Mouse (Mus musculus) G1E (cell line): ENCODE data around the gene Nlgn3.

ENCODE experiments used
- CTCF ChIP-seq: IDR thresholded peaks from 2 replicates; pipeline ENCODE4 v1.5.1; 2012; ENCODE audit warnings: low read depth, low read length, inconsistent platforms, mixed read lengths
- GATA1 ChIP-seq: IDR thresholded peaks from 2 replicates; pipeline ENCODE4 v1.6.1; 2012; ENCODE audit warnings: borderline replicate concordance, low read length, inconsistent platforms, mixed read lengths
- GATA2 ChIP-seq: IDR thresholded peaks from 2 replicates; pipeline ENCODE4 v1.6.1; 2012; ENCODE audit warnings: low read depth, low read length, inconsistent platforms, borderline replicate concordance
- POLR2AphosphoS5 ChIP-seq: IDR thresholded peaks from 2 replicates; pipeline ENCODE4 v1.6.1; 2012; ENCODE audit warnings: low read depth, low read length, inconsistent platforms; ENCODE audit not compliant: insufficient replicate concordance
- TAL1 ChIP-seq: conservative IDR thresholded peaks from 2 replicates; pipeline ENCODE4 v1.6.1; 2012; ENCODE audit warnings: low read depth, low read length, inconsistent platforms, mixed read lengths

DNA sequence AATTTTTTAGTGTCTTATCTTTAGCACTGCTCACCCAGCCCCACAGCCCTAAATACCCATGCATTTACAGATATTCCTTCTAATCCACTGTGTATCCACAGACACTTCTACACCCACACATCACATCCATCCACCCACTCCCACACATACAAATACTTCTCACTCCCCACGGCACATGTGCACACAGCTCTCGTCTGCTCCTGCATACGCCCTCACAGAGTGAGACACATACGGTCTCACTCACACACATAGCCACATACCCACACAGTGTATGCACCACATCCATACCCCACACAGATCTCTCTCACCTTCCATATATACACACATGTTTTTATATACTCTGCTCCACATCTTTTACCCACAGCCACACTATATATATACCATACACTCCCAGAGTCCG, 10.3 kb downstream of the Nlgn3 start:
- TF ChIP-seq GATA1 (no peak), CTCF (no peak), TAL1 (no peak), GATA2 (no peak), POLR2AphosphoS5 (no peak)
